Mouse (Mus musculus) heart, adult 8-10 months (tissue): ENCODE data around the gene Sp6. TPM values are rescaled to one million over a fixed set of nuclear protein-coding genes. Genes with fewer than 3 reads are reported as not detected.

Experiments
- DNase-seq: peaks from one replicate; pipeline ENCODE4 v3.0.0; 2022; ENCODE audit warnings: low spot score
- total RNA-seq, 4 experiments: library from RNA; stranded (reverse); gene quantifications; 2 replicates each; pipeline ENCODE4 v1.2.4; 2022

The Sp6 gene
- total RNA-seq, 4 experiments from 2014 or later = 0.08 to 0.28 (median 0.23) TPM; not detected in 1

- peak; percentile 55 for DNase-seq
Observed at GRCm38 (mm10) chr11:97021873-97022484, 8.8 kb downstream of the Sp6 start.

- no peak for DNase-seq
Observed at GRCm38 (mm10) chr11:97024977-97025376, 11.8 kb downstream of the Sp6 start.

DNA sequence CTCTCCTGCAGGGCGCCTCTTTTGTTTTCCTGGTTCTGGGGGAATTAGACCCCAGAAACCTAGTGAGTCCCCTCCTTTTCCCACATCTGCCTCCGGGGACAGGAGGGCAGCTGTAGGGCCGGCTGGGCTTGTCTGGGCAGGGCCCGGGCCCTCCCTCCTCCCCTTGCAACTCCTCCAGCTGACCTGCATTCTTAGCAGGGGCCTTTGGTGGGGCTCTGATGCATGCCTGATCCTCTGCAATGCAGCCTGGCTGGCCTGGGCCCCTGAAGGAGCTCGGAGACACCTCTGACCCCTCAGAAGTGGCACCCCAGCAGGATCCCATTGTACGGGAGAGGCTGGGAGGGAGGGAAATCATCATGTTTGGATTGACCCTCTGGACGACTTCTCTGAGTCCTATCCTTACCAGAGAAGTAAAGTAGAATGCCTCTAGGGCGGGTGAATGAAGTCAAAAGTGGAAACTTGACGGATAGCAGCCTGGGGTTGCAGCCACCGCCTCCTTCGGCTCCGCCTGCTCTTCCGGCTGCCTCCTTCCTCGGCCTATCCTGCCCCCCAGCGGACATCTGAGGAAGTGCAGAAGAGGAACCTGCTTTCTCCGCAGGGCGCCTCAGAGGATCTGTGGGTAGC, 12.6 kb downstream of the Sp6 start:
- peak; percentile 82 for DNase-seq

GRCm38 (mm10) chr11:97029686-97030417, 16.7 kb downstream of the Sp6 start, which contains the start of gene Scrn2:
Gene Scrn2, plus strand, starts transcription at chr11:97029938.
- DNase-seq = peak; percentile 88

DNA sequence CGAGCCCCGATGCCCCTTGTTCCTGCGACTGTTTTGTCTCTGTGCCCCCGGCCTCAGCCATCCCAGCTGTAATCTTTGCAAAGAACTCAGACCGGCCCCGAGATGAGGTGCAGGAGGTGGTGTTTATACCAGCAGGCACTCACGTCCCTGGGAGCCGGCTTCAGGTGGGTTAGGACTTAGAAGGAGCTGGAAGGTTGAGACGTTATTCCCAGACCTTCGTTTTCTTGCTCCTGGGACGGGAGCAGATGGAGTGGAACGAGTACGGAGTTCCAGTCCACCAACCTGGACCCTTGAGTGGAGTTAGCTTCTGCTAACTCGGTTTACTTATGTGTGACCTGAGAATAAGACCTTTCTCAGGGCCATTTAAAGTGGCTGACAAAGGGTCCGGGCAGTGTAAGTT, 17.2 kb downstream of the Sp6 start:
- DNase-seq = no peak

DNA sequence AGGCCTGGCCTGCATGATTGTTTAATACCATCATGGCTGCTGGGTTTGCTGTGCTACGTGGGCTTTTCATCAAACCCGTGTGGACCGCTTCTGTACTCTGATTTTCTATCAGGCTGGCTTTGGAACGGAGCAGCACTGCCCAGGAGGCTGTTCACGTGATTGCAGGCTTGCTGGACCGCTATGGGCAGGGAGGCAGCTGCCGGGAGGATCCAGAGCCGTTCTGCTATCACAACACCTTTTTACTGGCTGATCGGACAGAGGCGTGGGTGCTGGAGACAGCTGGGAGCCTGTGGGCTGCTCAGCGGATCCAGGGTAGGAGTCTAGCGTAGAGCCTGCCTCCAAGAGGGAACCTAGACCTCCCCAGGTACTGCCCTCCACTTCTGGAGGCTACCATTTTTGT, 18.8 kb downstream of the Sp6 start:
- no peak for DNase-seq

DNA sequence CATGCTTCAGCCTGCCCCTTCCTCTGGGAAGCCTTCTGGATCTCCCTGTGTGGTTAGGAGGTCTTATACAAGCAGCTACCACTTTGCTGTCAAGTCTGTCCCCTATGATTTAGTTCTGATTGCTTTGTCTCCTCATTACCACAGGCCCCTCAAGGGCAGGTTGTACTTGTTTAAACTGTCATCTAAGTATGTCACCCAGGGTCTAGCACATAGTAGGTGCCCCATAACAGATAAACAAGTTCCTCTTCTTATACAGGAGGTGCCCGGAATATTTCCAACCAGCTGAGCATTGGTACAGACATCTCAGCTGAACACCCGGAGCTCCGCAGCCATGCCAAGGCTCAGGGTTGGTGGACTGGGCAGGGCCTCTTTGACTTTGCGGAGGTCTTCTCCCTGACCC, 19.3 kb downstream of the Sp6 start:
- no peak for DNase-seq

DNA sequence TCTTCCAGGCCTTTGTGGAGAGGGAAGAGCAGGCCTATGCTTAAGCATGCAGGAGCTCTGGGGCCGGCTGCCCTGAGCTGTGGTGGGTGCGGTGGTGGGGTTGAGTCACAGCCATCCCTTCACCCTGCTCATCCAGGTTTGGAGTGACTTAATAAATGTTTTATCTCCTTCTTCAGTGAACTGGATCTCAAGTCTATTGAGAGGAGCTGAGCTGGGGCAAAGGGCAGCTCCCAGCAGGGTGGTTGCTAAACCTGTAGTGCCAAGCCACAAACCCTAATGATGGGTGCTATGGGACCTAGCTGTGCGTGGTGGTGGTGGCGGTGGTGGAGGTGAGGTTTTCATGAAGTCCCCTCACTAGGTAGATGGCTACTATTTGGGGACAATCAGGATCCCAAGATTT, 20.6 kb downstream of the Sp6 start:
- no peak for DNase-seq

- no peak for DNase-seq
Observed at GRCm38 (mm10) chr11:97036141-97036540, 22.9 kb downstream of the Sp6 start.

GRCm38 (mm10) chr11:97038881-97039280, 25.7 kb downstream of the Sp6 start:
- no peak for DNase-seq

- DNase-seq = no peak
Observed at GRCm38 (mm10) chr11:97040301-97041021, 27.3 kb downstream of the Sp6 start.

DNA sequence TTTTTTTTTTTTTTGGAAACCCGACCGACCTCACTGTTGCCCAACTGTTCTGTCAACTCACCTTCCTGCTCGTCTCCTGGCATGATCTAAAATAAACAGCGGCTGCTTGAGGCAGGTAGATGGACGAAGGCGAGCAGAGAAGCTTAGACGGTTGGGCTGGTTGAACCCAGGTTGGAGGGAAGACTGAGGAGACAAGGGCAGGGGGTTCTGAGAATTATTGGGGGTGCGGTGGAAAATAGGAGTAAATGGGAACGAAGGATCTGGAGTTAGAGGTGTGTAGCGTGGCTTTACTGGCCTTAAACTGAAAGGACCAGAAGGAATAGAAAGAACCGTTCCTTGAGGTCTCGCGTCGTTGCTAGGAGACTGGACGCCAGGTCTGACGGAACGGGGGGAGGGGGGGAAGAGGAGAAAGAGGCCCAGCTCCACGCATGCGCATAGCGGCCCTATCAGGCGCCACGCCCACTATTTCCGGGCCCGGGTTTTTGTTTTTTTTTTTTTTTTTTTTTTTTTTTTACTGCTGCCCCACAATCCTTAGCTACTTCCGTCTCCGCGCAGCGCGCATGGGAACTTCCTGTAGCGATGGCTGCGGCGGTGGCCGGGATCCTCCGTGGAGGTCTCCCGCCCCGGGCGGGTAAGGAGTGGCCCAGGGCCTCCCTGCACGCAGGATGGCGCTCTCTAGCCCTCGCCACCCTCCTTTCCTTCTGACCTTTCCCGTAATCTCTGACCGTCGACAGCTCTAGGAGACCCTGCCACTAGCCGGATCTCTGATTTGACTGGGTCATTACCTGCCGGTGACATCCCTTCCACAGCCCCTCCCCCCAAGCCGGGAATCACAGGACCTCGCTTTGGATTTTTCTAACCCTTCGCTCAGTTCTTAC, 28.1 kb downstream of the Sp6 start, which contains the start of the genes Lrrc46 and Mrpl10:
Lrrc46 (minus strand) TSS at position 386 of the 878 bp plus-strand sequence.
Mrpl10 (plus strand) TSS at position 539 of the 878 bp plus-strand sequence.
- DNase-seq = peak; percentile 76

- no peak for DNase-seq
Observed at GRCm38 (mm10) chr11:97044902-97045301, 31.7 kb downstream of the Sp6 start.

DNA sequence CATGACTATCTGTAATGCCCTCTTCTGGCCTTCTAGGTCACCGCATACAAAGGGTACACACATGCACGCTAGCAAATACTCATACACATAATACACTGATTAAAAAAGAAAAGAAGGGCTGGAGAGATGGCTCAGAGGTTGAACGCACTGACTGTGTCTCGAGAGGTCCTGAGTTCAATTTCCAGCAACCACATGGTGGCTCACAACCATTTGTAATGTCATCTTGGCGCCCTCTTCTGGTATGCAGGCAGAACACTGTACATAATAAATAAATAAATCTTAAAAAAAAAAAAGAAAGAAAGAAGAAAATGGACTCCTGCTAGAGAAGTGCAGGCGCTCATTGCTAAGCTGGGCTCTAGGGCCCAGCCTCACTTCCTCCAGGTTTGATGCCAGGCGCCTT, 32.7 kb downstream of the Sp6 start:
- no peak for DNase-seq

DNA sequence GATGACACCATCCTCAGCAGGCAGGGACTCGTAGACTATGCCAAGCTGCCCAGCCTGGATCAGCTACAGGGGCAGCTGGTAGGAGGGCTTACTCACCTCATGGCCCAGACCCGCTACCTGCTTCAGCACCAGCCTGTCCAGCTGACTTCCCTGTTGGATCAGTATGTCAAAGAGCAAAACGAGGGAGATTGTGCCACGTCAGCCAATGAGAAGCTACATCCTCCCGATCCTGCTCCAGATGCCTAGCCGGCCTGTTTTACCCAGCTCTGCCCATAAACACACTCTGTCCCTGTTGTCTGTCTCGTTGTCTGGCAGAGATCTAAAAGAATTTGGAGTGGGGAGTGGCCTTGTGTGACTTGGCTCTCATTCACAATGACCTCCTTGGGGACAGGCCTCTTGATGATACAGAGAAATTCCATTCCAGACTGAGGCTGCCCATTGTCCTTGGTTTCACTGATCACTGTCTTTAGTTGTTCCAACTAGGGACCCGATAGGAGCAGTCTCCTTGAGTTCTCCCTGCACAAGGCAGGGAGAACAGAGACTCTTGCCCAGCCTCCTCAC, 35.0 kb downstream of the Sp6 start:
- DNase-seq = no peak

- DNase-seq = no peak
Observed at GRCm38 (mm10) chr11:97049492-97050085, 36.4 kb downstream of the Sp6 start.

GRCm38 (mm10) chr11:97050216-97050943, 37.2 kb downstream of the Sp6 start, which contains the start of gene Osbpl7:
Gene Osbpl7, plus strand, starts transcription at chr11:97050628.
- peak; percentile 68 for DNase-seq

- no peak for DNase-seq
Observed at GRCm38 (mm10) chr11:97050944-97051586, 37.9 kb downstream of the Sp6 start.

- no peak for DNase-seq
Observed at GRCm38 (mm10) chr11:97052219-97052646, 39.0 kb downstream of the Sp6 start.
